Mouse (Mus musculus): Measurements from ENCODE around the gene Rspo1. TPM values are rescaled to one million over a fixed set of nuclear protein-coding genes. Genes with fewer than 3 reads are reported as not detected.

The Rspo1 gene
- total RNA-seq, 2 experiments from 2014 or later, result 0.54 to 1.1 TPM

DNA sequence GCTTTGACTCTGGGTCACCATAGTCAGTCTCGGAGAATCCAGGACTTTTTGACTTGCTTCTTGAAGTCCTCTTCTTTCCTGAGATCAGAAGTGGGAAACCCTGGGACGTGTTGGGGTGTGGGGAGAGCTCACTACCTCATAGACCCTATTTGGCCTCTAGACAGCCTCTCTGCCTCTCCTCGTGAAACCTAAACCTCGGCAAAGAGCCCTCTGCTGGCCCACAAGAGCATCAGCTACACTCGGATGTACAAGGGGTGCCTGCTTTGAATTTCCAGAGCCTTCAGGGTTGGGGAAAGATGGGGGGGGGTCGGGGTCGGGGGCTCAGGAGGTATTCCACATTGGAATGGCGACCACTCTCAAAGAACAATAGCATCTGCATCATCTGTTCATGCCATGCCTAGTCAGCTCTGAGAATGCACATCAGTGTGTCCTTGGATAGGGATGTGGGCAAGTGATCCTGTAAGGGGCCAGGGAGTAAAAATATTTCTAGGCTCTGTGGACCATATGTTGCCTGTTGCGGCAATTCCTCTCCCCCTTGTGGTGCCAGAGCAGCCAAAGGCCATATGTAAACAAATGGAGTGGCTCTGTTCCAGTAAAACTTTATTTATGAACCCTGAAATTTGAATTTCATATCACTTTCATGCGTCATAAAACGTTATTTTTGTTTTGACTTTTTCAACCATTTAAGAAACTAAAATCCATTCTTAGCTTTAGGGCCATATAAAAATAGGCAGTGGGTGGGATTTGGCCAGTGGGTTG, 34.7 kb downstream of the Rspo1 start:
- DNase-seq (ENCODE audit: low spot score in 2 of 2), result no peak

GRCm38 (mm10) chr4:125029891-125030614, 43.8 kb downstream of the Rspo1 start:
- DNase-seq (ENCODE audit: low spot score in 2 of 2), result peak; percentile 80 to 93

- DNase-seq (ENCODE audit: low spot score in 2 of 2), result no peak
These were observed 48.1 kb downstream of the Rspo1 start for GRCm38 (mm10) chr4:125034341-125034740.

GRCm38 (mm10) chr4:125044454-125044853, 58.2 kb downstream of the Rspo1 start:
- DNase-seq (ENCODE audit: low spot score in 2 of 2), result no peak

- DNase-seq (ENCODE audit: low spot score in 2 of 2), result no peak
These were observed 69.2 kb downstream of the Rspo1 start for GRCm38 (mm10) chr4:125055385-125055784.

- DNase-seq (ENCODE audit: low spot score in 2 of 2), result no peak
These were observed 70.2 kb downstream of the Rspo1 start for GRCm38 (mm10) chr4:125056476-125056875.

- DNase-seq (ENCODE audit: low spot score in 2 of 2), result no peak
These were observed 71.0 kb downstream of the Rspo1 start for GRCm38 (mm10) chr4:125057273-125057672.

DNA sequence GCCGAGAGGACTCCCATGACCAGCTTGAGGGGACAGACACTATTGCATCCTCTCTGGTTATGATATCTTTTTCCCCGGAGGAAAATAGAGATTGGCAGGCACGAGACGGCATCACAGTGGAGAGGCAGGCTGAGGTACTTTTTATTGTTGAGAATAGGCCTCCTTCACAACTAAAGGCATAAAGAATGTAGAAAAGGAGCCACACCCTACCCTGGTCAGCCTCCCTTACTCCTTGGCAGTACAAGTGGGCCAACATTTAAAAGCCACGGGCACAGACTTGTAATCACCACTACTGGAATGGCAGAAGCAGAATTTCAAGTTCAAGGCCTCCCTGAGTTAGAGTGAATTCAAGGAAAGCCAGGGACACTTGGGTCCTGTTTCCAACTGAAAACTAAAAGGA, 71.8 kb downstream of the Rspo1 start:
- no peak for DNase-seq (ENCODE audit: low spot score in 2 of 2)

Other genes starting within 250 kb of the Rspo1 start
- 10 to 100 TPM; 15.6 to 17.7 TPM for gene Inpp5b, start 244.6 kb upstream of the Rspo1 start, total RNA-seq (2021)
- gene Mtf1, start 184.3 kb upstream of the Rspo1 start, total RNA-seq (2021), result 10 to 100 TPM; 15.1 to 15.5 TPM
- 10 to 100 TPM; 15.9 to 20.7 TPM for gene Yrdc, start 135.8 kb upstream of the Rspo1 start, total RNA-seq (2021)
- gene 1110065P20Rik, start 135.2 kb upstream of the Rspo1 start, total RNA-seq (2021), result 10 to 100 TPM; 47.5 to 49.5 TPM
- gene Maneal, start 124.3 kb upstream of the Rspo1 start, total RNA-seq (2021), result under 1 TPM; 0.34 to 0.47 TPM
- not detected for gene Epha10, start 105.5 kb upstream of the Rspo1 start, total RNA-seq (2021)
- 1 to 10 TPM; 9.6 to 9.8 TPM for gene 9930104L06Rik, start 49.4 kb upstream of the Rspo1 start, total RNA-seq (2021)
- 10 to 100 TPM; 16.7 to 20.1 TPM for gene Cdca8, start 47.1 kb upstream of the Rspo1 start, total RNA-seq (2021)
- gene Gnl2, start 30.2 kb downstream of the Rspo1 start, total RNA-seq (2021), result 10 to 100 TPM; 45.4 to 58.1 TPM
- not detected for gene Dnali1, start 79.3 kb downstream of the Rspo1 start, total RNA-seq (2021)
- 10 to 100 TPM; 12.2 to 12.4 TPM for gene Snip1, start 80.2 kb downstream of the Rspo1 start, total RNA-seq (2021)
- gene Meaf6, start 98.7 kb downstream of the Rspo1 start, total RNA-seq (2021), result 10 to 100 TPM; 20.7 to 26.3 TPM
- gene Zc3h12a, start 141.4 kb downstream of the Rspo1 start, total RNA-seq (2021), result 1 to 10 TPM; 3.0 to 3.9 TPM